Mouse (Mus musculus) neural tube, embryonic 13.5 days (tissue): ENCODE measurements at regions not wholly inside any gene's neighbourhood (a gene's known extent, or its start where the extent isn't known, plus 50 kb on each side); places are given as distances from the start of the nearest gene placed in this dataset.
A peak's percentile ranks its signal among the peaks of the same experiment; 100 is the strongest.

Experiments used
- ATAC-seq: fragments of 200-750 bp; cut with Nextera tagmentation; 2 replicates; pipeline ENCODE4 v1.8.0; 2017; ENCODE audit warnings: low read depth, mild to moderate bottlenecking, moderate TSS enrichment, moderate library complexity
- H3K27ac ChIP-seq: fragments of 300-500 bp; sonication (generic); replicated peaks from 2 replicates; pipeline ENCODE4 v1.5.1; 2015; ENCODE audit warnings: moderate library complexity, mild to moderate bottlenecking, inconsistent platforms
- H3K27me3 ChIP-seq: fragments of 300-500 bp; sonication (generic); 2 replicates; pipeline ENCODE4 v1.6.1; 2015; ENCODE audit warnings: mild to moderate bottlenecking, inconsistent platforms
- H3K36me3 ChIP-seq: fragments of 300-500 bp; sonication (generic); 2 replicates; pipeline ENCODE4 v1.6.1; 2015; ENCODE audit warnings: mild to moderate bottlenecking, inconsistent platforms
- H3K4me1 ChIP-seq: fragments of 300-500 bp; sonication (generic); replicated peaks from 2 replicates; pipeline ENCODE4 v1.6.1; 2015; ENCODE audit warnings: inconsistent platforms
- H3K4me2 ChIP-seq: fragments of 300-500 bp; sonication (generic); 2 replicates; pipeline ENCODE4 v1.6.1; 2015; ENCODE audit warnings: inconsistent platforms, mild to moderate bottlenecking, moderate library complexity
- H3K4me3 ChIP-seq: fragments of 300-500 bp; sonication (generic); 2 replicates; pipeline ENCODE4 v1.5.1; 2015; ENCODE audit warnings: mild to moderate bottlenecking, inconsistent platforms
- H3K9ac ChIP-seq: fragments of 300-500 bp; sonication (generic); 2 replicates; pipeline ENCODE4 v1.6.1; 2015; ENCODE audit warnings: moderate library complexity, mild to moderate bottlenecking, inconsistent platforms
- H3K9me3 ChIP-seq: fragments of 300-500 bp; sonication (generic); 2 replicates; pipeline ENCODE4 v1.6.1; 2016; ENCODE audit warnings: inconsistent platforms
- WGBS: fragments of 180-500 bp; shearing (Covaris S2); methylation state at CpG from one replicate; pipeline ENCODE4 v1.1.7; 2015; 5-methylcytosine and 5-hydroxymethylcytosine counted together

DNA sequence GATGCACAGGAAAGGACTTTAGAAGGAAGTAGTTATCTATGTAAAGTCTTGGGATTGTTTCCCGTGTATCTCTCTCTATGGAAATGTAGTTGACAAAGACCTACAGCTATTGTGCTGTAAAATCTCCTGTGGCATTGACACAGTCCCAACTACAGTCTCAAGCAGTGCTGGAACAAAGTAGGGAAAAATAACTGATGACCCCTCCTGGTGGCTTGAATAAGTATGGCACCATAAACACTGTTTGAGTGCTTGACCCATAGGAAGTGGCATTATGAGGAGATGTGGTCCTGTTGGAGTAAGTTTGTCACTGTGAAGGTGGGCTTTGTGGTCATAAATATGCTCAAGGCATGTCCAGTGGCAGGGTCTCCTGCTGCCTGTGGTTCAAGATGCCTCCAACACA lies 928.4 kb upstream of the Mms22l start:
- H3K27me3 ChIP-seq = no peaks in the 10 kb centered on the region

DNA sequence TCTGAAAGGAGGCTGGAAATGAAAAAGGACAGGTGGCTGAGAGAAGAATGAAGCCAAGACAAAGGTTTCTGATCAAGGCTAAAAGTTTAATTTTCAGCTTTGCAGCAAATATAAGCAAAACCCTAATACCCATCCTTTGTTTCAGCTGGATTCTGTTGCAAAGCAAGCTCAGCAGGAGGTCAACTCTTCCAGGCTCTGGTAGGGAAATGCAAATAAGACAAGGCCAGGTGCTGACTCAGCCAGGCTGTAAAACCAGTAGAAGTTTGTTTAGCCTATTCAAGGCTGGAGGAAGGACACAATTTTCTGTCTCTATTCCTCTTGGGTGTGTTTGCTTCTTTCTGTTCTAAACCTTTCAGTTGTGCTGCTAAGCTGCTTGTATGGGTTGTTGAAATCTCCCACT lies 923.2 kb upstream of the Mms22l start:
- Histone ChIP-seq H3K9ac (no peak overlapping the region), H3K4me3 (no peak overlapping the region), H3K9me3 (peaks cover 3% of the 10 kb centered on the region; the same call in 1 of the 2 replicates), H3K27me3 (no peaks in the 10 kb centered on the region), H3K4me2 (no peak overlapping the region), H3K4me1 (no peaks in the 10 kb centered on the region), H3K27ac (no peak overlapping the region), H3K36me3 (no peaks in the 10 kb centered on the region)
- ATAC-seq = no peak

More for the DNA sequence above, 928.4 kb upstream of the Mms22l start:
- no peaks in the 10 kb centered on the region for H3K4me1 ChIP-seq
- ATAC-seq = no peak
- H3K36me3 ChIP-seq = no peaks in the 10 kb centered on the region
- H3K9ac ChIP-seq = no peak overlapping the region
- H3K9me3 ChIP-seq = peaks cover 10% of the 10 kb centered on the region; the same call in 1 of the 2 replicates
- H3K27ac ChIP-seq = no peak overlapping the region
- H3K4me2 ChIP-seq = no peak overlapping the region
- H3K4me3 ChIP-seq = no peak overlapping the region
- 38% methylated on average over 1 of the region's 1 CpGs for WGBS

DNA sequence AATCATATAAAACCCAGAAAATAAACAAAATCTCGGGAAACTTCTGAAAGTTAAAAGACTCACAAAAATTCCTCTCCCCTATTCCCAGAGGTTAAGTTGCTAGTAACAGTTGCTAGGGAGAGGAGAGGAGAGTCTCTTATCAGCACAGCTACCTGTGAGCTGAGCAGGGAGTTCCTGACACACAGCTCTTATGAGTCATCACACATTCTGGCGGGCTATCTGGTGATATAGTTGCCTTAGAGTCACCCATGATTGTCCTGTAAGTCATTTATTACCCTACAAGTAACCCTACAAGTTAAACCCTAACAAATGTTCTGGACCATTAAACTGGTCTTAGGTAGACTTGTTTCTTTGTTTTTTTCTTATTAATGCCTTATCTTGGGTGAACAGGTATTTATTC lies 908.8 kb upstream of the Mms22l start:
- ATAC-seq = no peak
- 61% methylated on average over 2 of the region's 2 CpGs for WGBS

DNA sequence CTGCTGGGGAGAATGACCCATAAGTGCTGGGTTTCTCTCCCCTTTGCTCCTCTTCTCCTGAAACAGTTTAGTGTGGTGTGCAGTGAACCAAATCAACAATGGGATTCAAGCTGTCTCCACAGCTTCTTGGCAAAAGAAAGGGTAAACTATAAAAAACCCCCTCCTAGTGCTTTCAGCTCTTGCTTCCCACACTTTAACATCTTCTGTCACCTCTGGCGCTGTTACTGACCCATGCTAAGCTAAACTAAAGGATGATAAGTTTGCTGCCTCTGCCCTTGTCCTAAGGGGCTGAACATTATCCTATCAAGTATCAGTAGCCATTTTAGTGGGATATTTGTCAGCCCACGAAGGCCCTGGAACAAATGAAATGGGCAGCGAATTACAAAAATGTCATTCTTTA lies 905.4 kb upstream of the Mms22l start:
- Histone ChIP-seq H3K9ac (no peak overlapping the region), H3K36me3 (no peaks in the 10 kb centered on the region), H3K4me1 (peaks cover 6% of the 10 kb centered on the region), H3K9me3 (no peaks in the 10 kb centered on the region), H3K4me2 (no peak overlapping the region), H3K27me3 (no peaks in the 10 kb centered on the region), H3K4me3 (no peak overlapping the region), H3K27ac (no peak overlapping the region)
- ATAC-seq = no peak; the same call in 1 of the 2 replicates
- WGBS = 10% methylated on average over 3 of the region's 3 CpGs

More for the DNA sequence above, 908.8 kb upstream of the Mms22l start:
- Histone ChIP-seq H3K4me3 (no peak overlapping the region), H3K27me3 (no peaks in the 10 kb centered on the region), H3K27ac (no peak overlapping the region), H3K4me1 (peaks cover 6% of the 10 kb centered on the region), H3K36me3 (no peaks in the 10 kb centered on the region), H3K9me3 (no peaks in the 10 kb centered on the region), H3K4me2 (no peak overlapping the region), H3K9ac (no peak overlapping the region)

DNA sequence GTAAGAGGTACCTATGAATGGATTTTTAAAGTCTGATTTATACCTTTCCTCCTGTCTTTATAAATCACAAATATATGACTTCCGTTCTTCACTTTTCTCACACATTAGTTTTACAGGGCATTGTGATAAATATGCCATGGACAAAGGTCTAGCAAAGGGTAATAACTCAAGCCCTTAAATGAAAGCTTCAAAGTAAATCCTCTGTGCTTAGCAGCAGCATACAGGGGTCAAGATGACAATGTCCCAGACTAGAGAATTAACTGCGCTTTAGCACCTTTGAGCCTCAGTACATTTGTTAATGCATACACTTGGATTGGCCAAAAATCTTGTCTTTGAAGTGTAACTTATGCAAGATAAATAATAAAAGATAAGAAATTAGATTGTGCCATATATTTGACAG lies 904.7 kb upstream of the Mms22l start:
- ATAC-seq = no peak
- no peak overlapping the region for H3K4me3 ChIP-seq
- no peak overlapping the region for H3K4me2 ChIP-seq
- WGBS = 32% methylated on average over 2 of the region's 2 CpGs
- H3K27me3 ChIP-seq = no peaks in the 10 kb centered on the region
- peaks cover 6% of the 10 kb centered on the region for H3K4me1 ChIP-seq
- no peaks in the 10 kb centered on the region for H3K36me3 ChIP-seq
- H3K9ac ChIP-seq = no peak overlapping the region
- H3K27ac ChIP-seq = no peak overlapping the region
- no peaks in the 10 kb centered on the region for H3K9me3 ChIP-seq

GRCm38 (mm10) chr4:23600070-23600469 lies 896.2 kb upstream of the Mms22l start:
- Histone ChIP-seq H3K36me3 (no peaks in the 10 kb centered on the region), H3K4me2 (no peak overlapping the region), H3K4me3 (no peak overlapping the region), H3K27ac (no peak overlapping the region), H3K9me3 (no peaks in the 10 kb centered on the region), H3K27me3 (no peaks in the 10 kb centered on the region), H3K9ac (no peak overlapping the region), H3K4me1 (peaks cover 31% of the 10 kb centered on the region)
- 84% methylated on average over 2 of the region's 2 CpGs for WGBS
- no peak for ATAC-seq

DNA sequence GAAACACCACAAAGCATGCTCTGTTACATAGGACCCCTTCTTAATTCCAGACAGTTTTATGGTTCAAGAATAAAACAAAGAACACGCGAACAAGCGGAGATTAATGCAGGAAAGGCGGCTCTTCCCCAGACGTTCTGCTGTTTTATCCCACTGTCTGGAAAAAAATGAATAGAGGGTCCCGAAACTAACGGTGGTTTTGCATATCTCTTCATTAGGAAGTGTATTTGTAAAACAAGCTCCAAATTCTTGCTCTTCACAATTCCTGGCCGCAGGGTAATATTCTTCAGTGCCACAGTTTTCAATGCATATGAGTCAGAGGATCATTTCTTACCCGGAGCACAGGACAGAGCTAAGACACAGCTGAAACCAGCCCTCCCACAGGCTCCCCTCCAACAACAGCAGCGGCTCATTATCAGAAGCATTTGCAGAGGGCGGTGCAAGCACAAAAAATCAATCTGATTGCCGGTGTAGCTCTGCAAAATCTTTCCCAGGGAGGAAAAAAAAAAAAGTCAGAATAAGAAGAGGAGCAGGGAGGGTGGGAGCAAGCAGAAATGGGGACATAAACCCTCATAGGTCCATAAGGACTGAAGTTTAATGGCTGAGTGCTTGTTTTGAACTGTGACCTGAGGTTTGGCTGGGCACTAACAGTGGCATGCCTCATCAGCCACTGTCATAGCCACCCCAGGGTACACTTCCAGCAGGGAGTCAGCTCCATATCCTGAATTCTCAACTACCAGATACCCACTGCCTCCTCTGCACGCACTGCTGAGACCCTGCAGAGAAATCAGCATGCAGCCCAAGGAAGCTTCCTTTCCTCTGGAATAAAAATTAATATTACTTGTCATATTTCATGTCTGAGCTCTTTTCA lies 894.6 kb upstream of the Mms22l start:
- WGBS = 5% methylated on average over 13 of the region's 13 CpGs
- Histone ChIP-seq H3K4me1 (peaks cover 31% of the 10 kb centered on the region), H3K9me3 (no peaks in the 10 kb centered on the region), H3K4me3 (peak overlapping the region; percentile 26), H3K27me3 (no peaks in the 10 kb centered on the region), H3K4me2 (peak overlapping the region; percentile 57), H3K9ac (peak overlapping the region; percentile 58), H3K36me3 (no peaks in the 10 kb centered on the region), H3K27ac (peak overlapping the region; percentile 80)
- peak; percentile 92 for ATAC-seq

- Histone ChIP-seq H3K4me3 (peak overlapping the region; percentile 19), H3K27ac (peak overlapping the region; percentile 80), H3K4me1 (peaks cover 31% of the 10 kb centered on the region), H3K27me3 (no peaks in the 10 kb centered on the region), H3K36me3 (no peaks in the 10 kb centered on the region), H3K9me3 (no peaks in the 10 kb centered on the region), H3K9ac (0 out of 2 replicates have a peak overlapping the region, but pooled peaks have one; percentile 26), H3K4me2 (peak overlapping the region; percentile 57)
- peak; percentile 83 for ATAC-seq
- 15% methylated on average over 9 of the region's 9 CpGs for WGBS
Observed at GRCm38 (mm10) chr4:23602294-23602932, 893.8 kb upstream of the Mms22l start.

- Histone ChIP-seq H3K4me2 (no peak overlapping the region), H3K9me3 (no peaks in the 10 kb centered on the region), H3K36me3 (no peaks in the 10 kb centered on the region), H3K9ac (no peak overlapping the region), H3K4me3 (no peak overlapping the region), H3K4me1 (peaks cover 6% of the 10 kb centered on the region), H3K27ac (no peak overlapping the region), H3K27me3 (no peaks in the 10 kb centered on the region)
- WGBS = 74% methylated on average over 3 of the region's 3 CpGs
- ATAC-seq = no peak
Observed at GRCm38 (mm10) chr4:23607348-23607747, 888.9 kb upstream of the Mms22l start.

GRCm38 (mm10) chr4:23621208-23621607 lies 875.0 kb upstream of the Mms22l start:
- Histone ChIP-seq H3K4me3 (no peak overlapping the region), H3K9ac (no peak overlapping the region), H3K36me3 (no peaks in the 10 kb centered on the region), H3K4me1 (no peaks in the 10 kb centered on the region), H3K9me3 (no peaks in the 10 kb centered on the region), H3K27ac (no peak overlapping the region), H3K27me3 (no peaks in the 10 kb centered on the region), H3K4me2 (no peak overlapping the region)
- ATAC-seq = no peak

- Histone ChIP-seq H3K4me2 (no peak overlapping the region), H3K27ac (no peak overlapping the region), H3K9ac (no peak overlapping the region), H3K4me3 (no peak overlapping the region), H3K27me3 (no peaks in the 10 kb centered on the region), H3K36me3 (no peaks in the 10 kb centered on the region), H3K9me3 (no peaks in the 10 kb centered on the region), H3K4me1 (no peaks in the 10 kb centered on the region)
- no peak for ATAC-seq
Observed at GRCm38 (mm10) chr4:23622231-23622630, 874.0 kb upstream of the Mms22l start.

DNA sequence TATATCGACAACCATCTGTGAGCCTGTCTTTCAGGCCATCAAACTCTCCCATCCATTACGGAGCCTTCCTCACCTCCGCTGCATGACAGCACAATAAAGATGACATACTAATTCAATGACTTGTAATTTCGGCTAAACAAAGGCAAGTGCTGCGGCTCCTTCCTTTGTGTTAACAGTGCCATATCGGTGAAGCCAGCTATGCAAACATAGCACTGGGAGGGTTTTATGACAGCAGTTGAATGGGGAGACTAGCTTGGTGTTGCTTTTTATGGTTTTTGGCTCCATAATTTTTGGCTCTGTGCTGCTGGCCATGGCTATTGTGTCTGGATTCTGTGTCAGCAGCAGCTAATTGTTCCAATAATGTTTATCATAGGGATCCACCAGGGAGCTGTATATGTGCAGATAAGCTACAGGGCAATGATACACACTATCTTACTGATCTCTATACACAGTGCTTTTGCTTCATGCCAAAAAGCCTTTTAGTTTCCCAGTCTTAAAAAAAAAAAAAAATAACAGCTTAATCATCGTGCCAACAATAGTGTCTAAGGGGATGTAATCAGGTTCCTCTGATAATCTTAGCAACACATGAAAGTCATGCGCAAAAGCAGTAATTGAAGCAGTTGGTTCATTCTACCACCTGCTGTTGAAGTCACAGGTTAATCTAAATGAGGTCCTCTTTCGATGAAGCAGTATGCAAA lies 859.9 kb upstream of the Mms22l start:
- Histone ChIP-seq H3K36me3 (no peaks in the 10 kb centered on the region), H3K9ac (peak overlapping the region; percentile 35), H3K4me1 (peaks cover 13% of the 10 kb centered on the region), H3K27me3 (no peaks in the 10 kb centered on the region), H3K4me2 (peak overlapping the region; percentile 39), H3K9me3 (no peaks in the 10 kb centered on the region), H3K4me3 (no peak overlapping the region), H3K27ac (peak overlapping the region; percentile 82)
- 16% methylated on average over 9 of the region's 9 CpGs for WGBS
- peak; percentile 96 for ATAC-seq
